Mouse (Mus musculus): Measurements from ENCODE around the gene Mical2. TPM values are rescaled to one million over a fixed set of nuclear protein-coding genes. Genes with fewer than 3 reads are reported as not detected.

The Mical2 gene
- polyA plus RNA-seq, 1 experiment from 2014 or later, result 105 TPM

GRCm38 (mm10) chr7:112300141-112300540 is 74.5 kb downstream of the Mical2 start:
- ATAC-seq (ENCODE audit: extremely low read depth, insufficient number of reproducible peaks, low FRiP score, low TSS enrichment), result no peak
- 43% methylated on average over 5 of the region's 5 CpGs for WGBS
- peaks cover 92% of the 10 kb centered on the region for H3K4me1 ChIP-seq

GRCm38 (mm10) chr7:112301052-112301451 is 75.4 kb downstream of the Mical2 start:
- no peak overlapping the region for H3K4me2 ChIP-seq
- H3K9ac ChIP-seq, result no peak overlapping the region
- H3K4me1 ChIP-seq, result peaks cover 92% of the 10 kb centered on the region
- no peaks in the 10 kb centered on the region for H3K27me3 ChIP-seq (replicated peaks)
- no peaks in the 10 kb centered on the region for H3K9me3 ChIP-seq
- no peak for ATAC-seq (ENCODE audit: extremely low read depth, insufficient number of reproducible peaks, low FRiP score, low TSS enrichment)
- no peak overlapping the region for H3K4me3 ChIP-seq
- peak overlapping the region; percentile 99 for H3K27ac ChIP-seq (replicated peaks)
- peaks cover 55% of the 10 kb centered on the region for H3K36me3 ChIP-seq

More at GRCm38 (mm10) chr7:112300141-112300540, 74.5 kb downstream of the Mical2 start:
- H3K9me3 ChIP-seq, result no peaks in the 10 kb centered on the region
- no peak overlapping the region for H3K4me3 ChIP-seq
- H3K27me3 ChIP-seq (replicated peaks), result no peaks in the 10 kb centered on the region
- peak overlapping the region; percentile 77; the same call in 1 of the 2 replicates for H3K9ac ChIP-seq
- no peak overlapping the region for H3K4me2 ChIP-seq
- peaks cover 49% of the 10 kb centered on the region for H3K36me3 ChIP-seq
- H3K27ac ChIP-seq (replicated peaks), result peak overlapping the region; percentile 99

- Histone ChIP-seq H3K4me3 (no peak overlapping the region), H3K9me3 (no peaks in the 10 kb centered on the region), H3K4me2 (no peak overlapping the region), H3K27ac (replicated peaks) (peak overlapping the region; percentile 44), H3K27me3 (replicated peaks) (no peaks in the 10 kb centered on the region), H3K9ac (peak overlapping the region; percentile 24; the same call in 1 of the 2 replicates), H3K4me1 (peaks cover 89% of the 10 kb centered on the region), H3K36me3 (peaks cover 78% of the 10 kb centered on the region)
- 82% methylated on average over 8 of the region's 8 CpGs for WGBS
- no peak for ATAC-seq (ENCODE audit: extremely low read depth, insufficient number of reproducible peaks, low FRiP score, low TSS enrichment)
These were observed 78.7 kb downstream of the Mical2 start for GRCm38 (mm10) chr7:112304382-112304781.

GRCm38 (mm10) chr7:112309289-112310016 is 83.8 kb downstream of the Mical2 start:
- Histone ChIP-seq H3K4me1 (peaks cover 86% of the 10 kb centered on the region), H3K36me3 (peaks cover 99% of the 10 kb centered on the region), H3K9ac (no peak overlapping the region), H3K27ac (replicated peaks) (peak overlapping the region; percentile 73), H3K9me3 (no peaks in the 10 kb centered on the region), H3K27me3 (replicated peaks) (no peaks in the 10 kb centered on the region), H3K4me3 (no peak overlapping the region), H3K4me2 (no peak overlapping the region)
- ATAC-seq (ENCODE audit: extremely low read depth, insufficient number of reproducible peaks, low FRiP score, low TSS enrichment), result no peak
- 63% methylated on average over 11 of the region's 11 CpGs for WGBS

GRCm38 (mm10) chr7:112310017-112310360 is 84.3 kb downstream of the Mical2 start:
- H3K4me3 ChIP-seq, result no peak overlapping the region
- H3K4me2 ChIP-seq, result no peak overlapping the region
- H3K9ac ChIP-seq, result no peak overlapping the region
- H3K27me3 ChIP-seq (replicated peaks), result no peaks in the 10 kb centered on the region
- WGBS, result 65% methylated on average over 4 of the region's 4 CpGs
- H3K4me1 ChIP-seq, result peaks cover 83% of the 10 kb centered on the region
- ATAC-seq (ENCODE audit: extremely low read depth, insufficient number of reproducible peaks, low FRiP score, low TSS enrichment), result no peak
- H3K36me3 ChIP-seq, result peaks cover 99% of the 10 kb centered on the region
- H3K9me3 ChIP-seq, result no peaks in the 10 kb centered on the region
- peak overlapping the region; percentile 73 for H3K27ac ChIP-seq (replicated peaks)

- Histone ChIP-seq H3K9ac (no peak overlapping the region), H3K27ac (replicated peaks) (peak overlapping the region; percentile 58), H3K27me3 (replicated peaks) (no peaks in the 10 kb centered on the region), H3K4me3 (no peak overlapping the region), H3K4me1 (peaks cover 84% of the 10 kb centered on the region), H3K9me3 (no peaks in the 10 kb centered on the region), H3K4me2 (no peak overlapping the region), H3K36me3 (peaks cover 96% of the 10 kb centered on the region)
- no peak for ATAC-seq (ENCODE audit: extremely low read depth, insufficient number of reproducible peaks, low FRiP score, low TSS enrichment)
- WGBS, result 66% methylated on average over 5 of the region's 5 CpGs
These were observed 87.6 kb downstream of the Mical2 start for GRCm38 (mm10) chr7:112313211-112313610.

GRCm38 (mm10) chr7:112313670-112314069 is 88.0 kb downstream of the Mical2 start:
- no peaks in the 10 kb centered on the region for H3K27me3 ChIP-seq (replicated peaks)
- WGBS, result 69% methylated on average over 5 of the region's 5 CpGs
- no peak for ATAC-seq (ENCODE audit: extremely low read depth, insufficient number of reproducible peaks, low FRiP score, low TSS enrichment)
- no peaks in the 10 kb centered on the region for H3K9me3 ChIP-seq
- H3K4me1 ChIP-seq, result peaks cover 86% of the 10 kb centered on the region
- no peak overlapping the region for H3K9ac ChIP-seq
- H3K4me3 ChIP-seq, result no peak overlapping the region
- H3K4me2 ChIP-seq, result no peak overlapping the region
- peak overlapping the region; percentile 58 for H3K27ac ChIP-seq (replicated peaks)
- peaks cover 96% of the 10 kb centered on the region for H3K36me3 ChIP-seq

GRCm38 (mm10) chr7:112316239-112316638 is 90.6 kb downstream of the Mical2 start:
- Histone ChIP-seq H3K36me3 (peaks cover 96% of the 10 kb centered on the region), H3K9me3 (no peaks in the 10 kb centered on the region), H3K27ac (replicated peaks) (peak overlapping the region; percentile 92), H3K9ac (peak overlapping the region; percentile 69), H3K27me3 (replicated peaks) (no peaks in the 10 kb centered on the region), H3K4me1 (peaks cover 83% of the 10 kb centered on the region), H3K4me3 (no peak overlapping the region), H3K4me2 (no peak overlapping the region)
- no peak for ATAC-seq (ENCODE audit: extremely low read depth, insufficient number of reproducible peaks, low FRiP score, low TSS enrichment)
- WGBS, result 38% methylated on average over 1 of the region's 1 CpGs

- H3K9me3 ChIP-seq, result no peaks in the 10 kb centered on the region
- WGBS, result 8% methylated on average over 5 of the region's 5 CpGs
- H3K4me2 ChIP-seq, result no peak overlapping the region
- H3K9ac ChIP-seq, result peak overlapping the region; percentile 69
- peaks cover 71% of the 10 kb centered on the region for H3K4me1 ChIP-seq
- ATAC-seq (ENCODE audit: extremely low read depth, insufficient number of reproducible peaks, low FRiP score, low TSS enrichment), result 0 out of 2 replicates have a peak, but pooled peaks have one; percentile 22
- H3K4me3 ChIP-seq, result no peak overlapping the region
- H3K27ac ChIP-seq (replicated peaks), result peak overlapping the region; percentile 92
- H3K36me3 ChIP-seq, result peaks cover 96% of the 10 kb centered on the region
- no peaks in the 10 kb centered on the region for H3K27me3 ChIP-seq (replicated peaks)
These were observed 91.8 kb downstream of the Mical2 start for GRCm38 (mm10) chr7:112317491-112317890.

- Histone ChIP-seq H3K27me3 (replicated peaks) (no peaks in the 10 kb centered on the region), H3K4me1 (peaks cover 64% of the 10 kb centered on the region), H3K4me2 (no peak overlapping the region), H3K36me3 (peaks cover 96% of the 10 kb centered on the region), H3K9me3 (no peaks in the 10 kb centered on the region), H3K9ac (peak overlapping the region; percentile 51), H3K27ac (replicated peaks) (peak overlapping the region; percentile 92), H3K4me3 (no peak overlapping the region)
- 86% methylated on average over 11 of the region's 11 CpGs for WGBS
- no peak for ATAC-seq (ENCODE audit: extremely low read depth, insufficient number of reproducible peaks, low FRiP score, low TSS enrichment)
These were observed 92.7 kb downstream of the Mical2 start for GRCm38 (mm10) chr7:112318306-112318705.

GRCm38 (mm10) chr7:112319419-112319818 is 93.8 kb downstream of the Mical2 start:
- H3K9ac ChIP-seq, result peak overlapping the region; percentile 52; the same call in 1 of the 2 replicates
- ATAC-seq (ENCODE audit: extremely low read depth, insufficient number of reproducible peaks, low FRiP score, low TSS enrichment), result no peak
- H3K4me1 ChIP-seq, result peaks cover 57% of the 10 kb centered on the region
- 73% methylated on average over 4 of the region's 4 CpGs for WGBS
- peaks cover 96% of the 10 kb centered on the region for H3K36me3 ChIP-seq
- H3K4me2 ChIP-seq, result no peak overlapping the region
- peak overlapping the region; percentile 92 for H3K27ac ChIP-seq (replicated peaks)
- H3K4me3 ChIP-seq, result no peak overlapping the region
- no peaks in the 10 kb centered on the region for H3K9me3 ChIP-seq
- no peaks in the 10 kb centered on the region for H3K27me3 ChIP-seq (replicated peaks)

Data from heart, embryonic 13.5 days (tissue).